Mouse (Mus musculus) heart, postnatal 25 days (tissue): ENCODE results near the gene Sik3. TPM values are rescaled to one million over a fixed set of nuclear protein-coding genes. Genes with fewer than 3 reads are reported as not detected.

Source experiments
- DNase-seq: peaks from one replicate; pipeline ENCODE4 v3.0.0; 2022; ENCODE audit warnings: low spot score
- intact Hi-C: fragments of 180-260 bp; cut with DNase I; formaldehyde crosslinking; loops from one replicate; pipeline ENCODE4 v1.15.1; 2025
- total RNA-seq, 2 experiments: library from RNA; stranded (reverse); gene quantifications; 2 replicates each; pipeline ENCODE4 v1.2.3; 2021

The Sik3 gene
- total RNA-seq, 2 experiments from 2014 or later, result 65.6 to 67.2 TPM

DNA sequence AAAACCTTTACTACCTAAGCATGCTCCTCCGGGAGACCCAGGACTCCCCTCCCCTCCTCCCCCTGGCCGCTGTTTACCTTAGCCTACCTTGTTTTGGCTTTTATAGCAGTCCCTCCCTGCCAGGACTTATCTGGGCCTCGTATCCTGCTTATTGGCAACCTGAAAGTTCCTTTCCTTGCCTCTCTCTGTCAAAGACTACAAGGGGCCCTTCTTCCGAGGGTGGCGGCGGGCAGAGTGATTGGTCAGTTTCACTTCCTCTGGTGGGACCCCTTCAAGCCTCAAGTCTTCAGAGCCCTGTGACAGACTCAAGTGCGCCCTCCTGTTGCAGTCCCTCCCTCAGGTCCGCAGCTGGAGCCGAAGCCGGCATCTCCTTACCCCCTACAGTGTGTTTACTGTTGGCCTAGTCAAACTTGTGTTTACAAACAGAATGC, 1.6 kb downstream of the Sik3 start:
- peak; percentile 38 for DNase-seq
- intact Hi-C loops, result loop anchor here (5.0 kb wide), 1 partner anchor 108 kb away; no protein-coding TSS in a partner anchor

GRCm38 (mm10) chr9:46015081-46015551, 2.5 kb downstream of the Sik3 start:
- intact Hi-C loops, result no loop called here
- peak; percentile 54 for DNase-seq

DNA sequence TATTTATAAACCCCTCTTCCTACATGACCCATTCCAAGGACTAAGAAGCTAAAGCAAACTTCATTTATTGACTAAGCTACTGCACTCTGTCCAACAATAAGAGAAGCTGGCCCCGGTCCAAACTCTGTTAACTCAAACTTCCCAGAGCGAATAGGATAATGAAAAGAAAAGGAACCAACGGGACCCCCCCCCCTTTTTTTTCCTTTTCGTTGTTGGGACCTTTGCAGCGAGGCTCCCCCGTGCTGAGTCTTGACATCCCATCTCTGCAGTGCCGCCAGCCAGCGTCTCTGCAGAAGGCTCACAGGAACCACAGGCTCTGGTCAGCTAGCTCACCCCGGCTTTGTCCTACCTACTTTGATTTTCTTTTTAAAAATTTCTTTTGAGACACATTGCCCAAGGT, 3.2 kb downstream of the Sik3 start:
- DNase-seq, result no peak

GRCm38 (mm10) chr9:46016417-46016816, 3.8 kb downstream of the Sik3 start:
- intact Hi-C loops, result no loop called here
- DNase-seq, result no peak

More for the DNA sequence above, 3.2 kb downstream of the Sik3 start:
- intact Hi-C loops, result no loop called here

DNA sequence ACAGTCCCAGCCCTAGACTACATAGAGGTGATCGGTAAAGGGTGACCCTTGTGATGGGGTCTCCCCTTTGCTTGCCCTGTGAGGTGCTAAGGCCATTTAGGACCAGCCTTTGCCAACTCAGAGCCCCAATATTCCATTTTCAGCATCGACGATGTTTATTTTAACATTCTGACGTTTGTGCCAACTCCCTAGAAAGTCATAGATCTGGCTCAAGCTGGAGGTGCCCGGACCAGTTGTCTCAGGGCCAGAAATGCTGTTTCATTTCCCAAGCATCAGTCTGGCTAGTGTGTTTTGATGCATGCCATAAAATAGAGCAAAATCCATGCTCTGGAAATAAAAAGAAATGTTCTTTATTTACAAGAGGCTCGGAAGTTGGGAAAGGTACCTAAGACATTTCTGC, 5.7 kb downstream of the Sik3 start:
- intact Hi-C loops, result no loop called here
- DNase-seq, result no peak

DNA sequence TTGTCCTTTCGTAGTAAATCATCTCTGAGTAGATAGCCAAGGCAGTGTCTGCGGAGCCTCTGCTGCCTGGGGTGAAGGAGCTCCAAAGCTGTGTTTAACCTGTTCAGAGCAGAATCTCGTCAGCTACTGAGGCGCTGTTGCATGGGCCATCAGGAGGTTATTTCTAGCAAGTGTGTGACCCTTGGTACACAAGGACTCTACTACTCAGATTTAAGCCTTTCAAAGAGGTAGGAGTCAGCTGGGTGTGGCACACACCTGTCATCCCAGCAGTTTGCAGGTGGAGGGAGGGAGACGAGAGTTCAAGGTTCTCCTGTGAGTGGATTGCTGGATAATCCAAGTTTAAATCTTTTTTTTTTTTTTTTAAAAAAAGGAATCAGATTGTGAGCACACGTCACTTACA, 7.4 kb downstream of the Sik3 start:
- DNase-seq, result no peak
- intact Hi-C loops, result no loop called here

DNA sequence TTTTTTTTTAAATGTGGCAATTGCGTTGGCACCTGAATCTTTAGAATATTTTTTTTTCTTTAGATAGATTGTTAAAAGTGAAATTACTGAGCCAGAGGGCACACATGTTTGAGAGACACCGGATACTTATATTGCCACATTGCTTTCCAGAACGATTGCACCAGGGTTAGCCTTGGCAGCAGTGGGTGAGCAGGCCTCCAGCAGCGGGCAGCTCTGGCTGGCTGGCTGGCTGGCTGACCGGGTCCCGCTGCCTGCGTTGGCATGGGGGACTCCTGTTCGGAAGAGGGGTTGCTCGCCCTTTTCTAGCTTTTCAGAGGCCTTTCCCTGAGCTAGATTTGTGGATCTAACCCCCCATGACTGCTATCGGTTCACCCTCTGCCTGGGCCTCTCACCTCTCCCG, 11.0 kb downstream of the Sik3 start:
- intact Hi-C loops, result no loop called here
- DNase-seq, result no peak

DNA sequence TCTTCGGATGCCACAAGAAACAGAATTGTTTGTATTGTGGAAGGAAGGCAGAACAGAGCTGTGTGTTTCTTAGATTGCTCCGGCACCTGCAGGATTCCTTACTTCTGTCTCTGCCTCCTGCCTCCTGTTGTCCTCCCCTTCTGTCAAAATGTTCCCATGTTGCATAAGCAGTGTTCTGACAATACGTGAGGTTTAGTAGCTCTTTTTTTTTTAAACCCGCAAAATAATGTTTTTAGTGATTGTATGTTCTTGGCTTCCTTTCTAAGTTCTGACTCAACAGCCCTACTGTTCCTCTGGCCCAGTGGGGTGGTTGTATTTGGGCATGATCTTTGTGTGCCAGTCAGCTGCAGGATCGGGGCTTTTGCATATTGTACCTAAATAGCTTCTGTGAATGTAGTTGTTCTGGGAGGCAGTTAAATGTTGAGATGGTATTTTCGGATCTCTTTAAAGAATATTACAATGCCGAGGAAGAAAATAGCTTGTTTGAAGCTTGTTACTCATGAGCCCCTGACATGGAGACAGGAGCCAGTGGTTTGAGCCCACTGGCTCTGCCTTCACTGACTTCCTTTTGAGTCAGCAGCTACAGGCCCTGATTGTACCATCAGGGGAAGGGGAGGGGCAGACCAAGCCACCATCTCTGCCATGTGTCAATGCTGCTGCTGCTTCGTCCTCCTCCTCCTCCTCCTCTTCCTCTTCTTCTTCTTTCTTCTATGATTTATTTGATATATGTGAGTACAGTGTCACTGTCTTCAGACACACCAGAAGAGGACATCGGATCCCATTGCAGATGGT, 13.6 kb downstream of the Sik3 start:
- no peak for DNase-seq
- intact Hi-C loops, result no loop called here

DNA sequence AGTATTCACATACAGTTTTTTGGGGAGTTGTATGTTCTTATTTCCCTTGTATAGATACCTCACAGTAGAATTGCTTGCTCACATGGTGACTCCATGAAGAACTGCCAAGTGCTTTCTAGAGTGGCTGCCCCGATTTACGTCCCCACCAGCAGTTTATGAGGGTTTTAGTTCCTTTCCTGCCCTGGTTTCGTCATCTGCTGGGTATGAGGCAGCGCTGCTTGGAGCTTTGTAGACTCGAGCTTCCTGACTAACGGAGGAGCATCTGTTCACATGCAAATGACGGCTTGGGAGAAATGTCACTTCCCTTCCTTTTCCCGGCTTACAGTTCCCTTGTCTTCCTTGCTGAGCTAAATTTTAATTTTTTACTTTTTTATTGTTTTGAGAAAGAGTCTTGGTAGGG, 15.4 kb downstream of the Sik3 start:
- intact Hi-C loops, result no loop called here
- DNase-seq, result no peak

DNA sequence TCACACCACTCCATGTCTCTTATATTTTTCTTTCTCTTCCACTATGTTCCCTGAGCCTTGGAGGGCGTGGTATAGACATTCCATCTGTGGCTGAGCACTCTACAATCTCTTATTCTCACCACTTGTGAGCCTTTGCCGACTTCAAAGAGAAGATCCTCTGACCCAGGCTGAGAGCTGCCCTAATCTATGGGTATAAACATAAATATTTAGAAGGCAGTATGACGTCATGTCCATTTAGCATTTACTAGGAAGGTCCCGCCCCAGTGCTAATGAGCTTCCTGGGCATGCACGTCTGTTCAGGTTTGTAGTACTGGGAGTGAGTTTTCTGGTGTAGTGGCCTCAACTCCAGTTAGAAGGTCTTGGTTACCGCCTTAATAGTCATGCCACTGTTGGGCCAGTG, 16.9 kb downstream of the Sik3 start:
- DNase-seq, result no peak
- intact Hi-C loops, result no loop called here

GRCm38 (mm10) chr9:46030184-46030583, 17.6 kb downstream of the Sik3 start:
- no peak for DNase-seq
- intact Hi-C loops, result no loop called here

- intact Hi-C loops, result no loop called here
- no peak for DNase-seq
Measured at GRCm38 (mm10) chr9:46030968-46031367, 18.3 kb downstream of the Sik3 start.

- DNase-seq, result peak; percentile 21
- intact Hi-C loops, result no loop called here
Measured at GRCm38 (mm10) chr9:46032190-46032589, 19.6 kb downstream of the Sik3 start.

- no peak for DNase-seq
- intact Hi-C loops, result no loop called here
Measured at GRCm38 (mm10) chr9:46033058-46033457, 20.4 kb downstream of the Sik3 start.

- intact Hi-C loops, result no loop called here
Measured at GRCm38 (mm10) chr9:46033862-46034261, 21.2 kb downstream of the Sik3 start.

DNA sequence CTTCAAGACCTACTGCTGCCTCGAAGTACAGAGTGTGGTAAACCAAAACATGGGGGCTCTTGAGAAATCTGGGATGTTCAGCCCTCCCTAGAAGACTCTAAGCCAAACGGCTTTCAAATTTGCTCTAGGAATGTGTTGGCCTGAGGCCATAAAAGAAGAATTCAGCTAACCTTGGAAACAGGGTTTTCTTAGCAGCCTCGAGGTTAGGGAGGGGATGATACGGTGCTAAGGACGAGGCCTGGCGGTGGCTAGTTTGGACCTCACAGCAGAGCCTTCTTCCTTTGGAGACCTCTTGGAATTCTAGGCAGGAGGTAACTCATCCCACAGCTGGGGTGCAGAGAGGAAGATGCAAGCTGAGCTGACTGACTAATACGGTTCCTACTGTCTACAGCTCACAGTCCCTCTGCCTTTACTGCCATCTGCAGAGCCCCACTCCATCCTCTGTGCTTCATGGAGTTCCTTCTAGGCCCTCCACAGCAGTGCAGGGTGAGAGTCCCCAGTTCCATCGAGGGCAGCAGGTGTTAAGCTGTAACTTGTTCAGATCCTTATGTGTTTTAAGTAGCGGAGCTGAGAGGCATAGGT, 22.8 kb downstream of the Sik3 start:
- DNase-seq, result no peak
- intact Hi-C loops, result loop anchor here (5.0 kb wide), 1 partner anchor 47 kb away; no protein-coding TSS in a partner anchor

More at GRCm38 (mm10) chr9:46033862-46034261, 21.2 kb downstream of the Sik3 start:
- DNase-seq, result no peak

DNA sequence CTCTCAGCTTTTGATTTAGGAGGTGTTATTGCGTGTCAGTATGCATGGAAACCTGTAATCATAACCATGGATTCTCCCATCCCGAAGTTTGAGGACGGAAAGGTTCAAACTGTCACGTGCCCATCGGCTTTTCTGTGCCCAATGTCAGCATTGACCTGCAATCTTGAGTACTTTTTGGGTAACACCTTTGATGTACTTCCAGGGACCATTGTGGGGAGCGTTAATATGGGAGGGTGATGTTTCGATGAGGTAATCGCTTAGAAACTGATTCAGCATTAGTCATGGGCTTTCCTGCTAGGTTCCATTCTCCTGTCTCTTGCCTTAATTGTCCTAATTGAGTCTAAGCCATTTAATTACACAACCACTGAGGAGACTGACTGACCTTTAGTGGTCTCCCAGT, 24.3 kb downstream of the Sik3 start:
- intact Hi-C loops, result loop anchor here (5.0 kb wide), 1 partner anchor 45 kb away; no protein-coding TSS in a partner anchor
- DNase-seq, result no peak

DNA sequence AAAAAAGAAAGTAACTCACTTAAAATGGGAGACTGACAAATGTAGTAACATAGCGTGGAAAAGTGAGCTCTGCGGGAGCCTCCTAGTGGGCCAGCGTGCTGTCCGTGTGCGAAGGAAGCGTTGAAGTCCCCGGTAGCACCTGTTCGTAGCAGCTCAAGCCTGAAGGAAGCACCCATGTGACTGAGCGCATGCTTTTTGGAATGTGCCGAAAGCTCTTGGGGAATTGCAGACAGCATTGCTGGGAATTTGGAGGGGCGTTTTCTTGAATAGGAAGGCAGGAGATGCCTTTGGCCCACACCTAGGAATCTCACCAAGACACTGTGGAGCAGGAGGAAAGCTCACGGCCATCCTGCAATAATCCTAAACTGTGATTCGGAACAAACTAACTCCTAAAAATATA, 26.2 kb downstream of the Sik3 start:
- intact Hi-C loops, result loop anchor here (5.0 kb wide), 1 partner anchor 44 kb away; no protein-coding TSS in a partner anchor
- DNase-seq, result no peak

- intact Hi-C loops, result no loop called here
- no peak for DNase-seq
Measured at GRCm38 (mm10) chr9:46041186-46041585, 28.6 kb downstream of the Sik3 start.

DNA sequence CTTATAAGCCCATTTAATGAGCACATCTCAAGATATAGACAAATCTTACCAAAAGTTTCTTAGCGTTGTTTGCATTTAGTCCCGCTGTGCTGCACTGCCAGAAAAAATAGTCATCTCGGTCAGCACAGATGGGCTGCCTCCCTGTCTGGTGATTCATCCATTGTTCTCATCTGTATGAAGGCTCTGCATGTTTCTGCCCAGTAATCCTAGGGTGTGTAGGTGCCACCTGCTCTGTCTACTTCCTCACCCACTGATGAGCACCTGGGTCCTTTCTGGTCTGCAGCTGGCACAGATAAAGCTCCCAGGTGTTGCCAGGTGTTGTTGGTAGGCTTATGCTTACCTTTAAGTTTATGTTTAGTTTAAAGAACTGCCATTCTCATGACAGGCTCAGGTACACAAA, 29.8 kb downstream of the Sik3 start:
- intact Hi-C loops, result no loop called here
- DNase-seq, result no peak

GRCm38 (mm10) chr9:46043626-46044025, 31.0 kb downstream of the Sik3 start:
- DNase-seq, result no peak

More at GRCm38 (mm10) chr9:46043626-46044025, 31.0 kb downstream of the Sik3 start:
- intact Hi-C loops, result no loop called here
